Mouse (Mus musculus) limb, embryonic 12.5 days (tissue): ENCODE data around the gene Pkd1. TPM values are rescaled to one million over a fixed set of nuclear protein-coding genes. Genes with fewer than 3 reads are reported as not detected.

Experiments used
- ATAC-seq: fragments of 200-750 bp; cut with Nextera tagmentation; 2 replicates; pipeline ENCODE4 v1.8.0; 2017; ENCODE audit warnings: low read depth, moderate TSS enrichment; ENCODE audit not compliant: insufficient number of reproducible peaks, insufficient read depth, low FRiP score, low TSS enrichment
- H3K27ac ChIP-seq: fragments of 300-500 bp; sonication (generic); 2 replicates; pipeline ENCODE4 v1.5.1; 2016; ENCODE audit warnings: mild to moderate bottlenecking, moderate library complexity
- H3K27me3 ChIP-seq: fragments of 300-500 bp; sonication (generic); 2 replicates; pipeline ENCODE4 v1.6.1; 2016; ENCODE audit warnings: mild to moderate bottlenecking, moderate library complexity
- H3K36me3 ChIP-seq: fragments of 300-500 bp; sonication (generic); 2 replicates; pipeline ENCODE4 v1.6.1; 2016; ENCODE audit warnings: mild to moderate bottlenecking, moderate library complexity
- H3K4me1 ChIP-seq: fragments of 300-500 bp; sonication (generic); replicated peaks from 2 replicates; pipeline ENCODE4 v1.6.1; 2016
- H3K4me2 ChIP-seq: fragments of 300-500 bp; sonication (generic); 2 replicates; pipeline ENCODE4 v1.6.1; 2016; ENCODE audit warnings: mild to moderate bottlenecking, moderate library complexity
- H3K4me3 ChIP-seq: fragments of 300-500 bp; sonication (generic); replicated peaks from 2 replicates; pipeline ENCODE4 v1.5.1; 2016; ENCODE audit warnings: mild to moderate bottlenecking
- H3K9ac ChIP-seq: fragments of 300-500 bp; sonication (generic); replicated peaks from 2 replicates; pipeline ENCODE4 v1.6.1; 2016; ENCODE audit warnings: mild to moderate bottlenecking, moderate library complexity
- H3K9me3 ChIP-seq: fragments of 300-500 bp; sonication (generic); 2 replicates; pipeline ENCODE4 v1.6.1; 2016; ENCODE audit warnings: mild to moderate bottlenecking, moderate library complexity
- WGBS: fragments of 180-500 bp; shearing (Covaris S2); methylation state at CpG from one replicate; pipeline ENCODE4 v1.1.7; 2016; 5-methylcytosine and 5-hydroxymethylcytosine counted together
- polyA plus RNA-seq: library from polyadenylated mRNA; unstranded; fragments of >200 nt; fragmentation: Nextera tagmentation; extraction: Ambion mirVana; gene quantifications from 2 replicates; pipeline ENCODE4 v1.2.1, GENCODE M21; 2016

Pkd1 gene
- polyA plus RNA-seq, 1 experiment from 2014 or later: 23.2 TPM

GRCm38 (mm10) chr17:24550416-24551049, 899 bp downstream of the Pkd1 start:
- Histone ChIP-seq H3K4me2 (peak overlapping the region; percentile 83), H3K4me3 (peak overlapping the region; percentile 94), H3K27ac (peak overlapping the region; percentile 96), H3K4me1 (peaks cover 27% of the 10 kb centered on the region), H3K36me3 (no peaks in the 10 kb centered on the region), H3K9ac (peak overlapping the region; percentile 92), H3K27me3 (peaks cover 3% of the 10 kb centered on the region; the same call in 1 of the 2 replicates), H3K9me3 (no peaks in the 10 kb centered on the region)
- peak; percentile 56 for ATAC-seq
- under 1% methylated on average over 44 of the region's 44 CpGs for WGBS

- Histone ChIP-seq H3K4me2 (peak overlapping the region; percentile 83), H3K27me3 (peaks cover 3% of the 10 kb centered on the region; the same call in 1 of the 2 replicates), H3K27ac (peak overlapping the region; percentile 96; the same call in 1 of the 2 replicates), H3K9ac (peak overlapping the region; percentile 92), H3K4me3 (peak overlapping the region; percentile 94), H3K9me3 (no peaks in the 10 kb centered on the region), H3K36me3 (no peaks in the 10 kb centered on the region), H3K4me1 (peaks cover 27% of the 10 kb centered on the region)
- ATAC-seq: no peak
- 34% methylated on average over 3 of the region's 3 CpGs for WGBS
These were observed 1.4 kb downstream of the Pkd1 start for GRCm38 (mm10) chr17:24551050-24551444.

GRCm38 (mm10) chr17:24557091-24557490, 7.5 kb downstream of the Pkd1 start:
- Histone ChIP-seq H3K4me3 (no peak overlapping the region), H3K4me1 (peaks cover 23% of the 10 kb centered on the region), H3K9me3 (no peaks in the 10 kb centered on the region), H3K4me2 (no peak overlapping the region), H3K9ac (no peak overlapping the region), H3K36me3 (peaks cover 7% of the 10 kb centered on the region; the same call in 1 of the 2 replicates), H3K27ac (no peak overlapping the region), H3K27me3 (no peaks in the 10 kb centered on the region)
- 87% methylated on average over 7 of the region's 7 CpGs for WGBS
- ATAC-seq: no peak

- Histone ChIP-seq H3K4me3 (no peak overlapping the region), H3K4me2 (peak overlapping the region; percentile 36), H3K9ac (0 out of 2 replicates have a peak overlapping the region, but pooled peaks have one; percentile 23), H3K4me1 (peaks cover 19% of the 10 kb centered on the region), H3K27ac (peak overlapping the region; percentile 90), H3K27me3 (no peaks in the 10 kb centered on the region), H3K36me3 (peaks cover 7% of the 10 kb centered on the region; the same call in 1 of the 2 replicates), H3K9me3 (no peaks in the 10 kb centered on the region)
- peak; percentile 73; the same call in 1 of the 2 replicates for ATAC-seq
- 54% methylated on average over 4 of the region's 4 CpGs for WGBS
These were observed 9.0 kb downstream of the Pkd1 start for GRCm38 (mm10) chr17:24558600-24559099.

GRCm38 (mm10) chr17:24559146-24559545, 9.5 kb downstream of the Pkd1 start:
- 48% methylated on average over 3 of the region's 3 CpGs for WGBS
- peak; percentile 77 for ATAC-seq
- H3K9me3 ChIP-seq: no peaks in the 10 kb centered on the region
- H3K9ac ChIP-seq: 0 out of 2 replicates have a peak overlapping the region, but pooled peaks have one; percentile 34
- peaks cover 19% of the 10 kb centered on the region for H3K4me1 ChIP-seq
- peak overlapping the region; percentile 90 for H3K27ac ChIP-seq
- H3K4me3 ChIP-seq: no peak overlapping the region
- peak overlapping the region; percentile 36 for H3K4me2 ChIP-seq
- no peaks in the 10 kb centered on the region for H3K27me3 ChIP-seq
- H3K36me3 ChIP-seq: peaks cover 10% of the 10 kb centered on the region; the same call in 1 of the 2 replicates

- H3K27ac ChIP-seq: no peak overlapping the region; the same call in 1 of the 2 replicates
- ATAC-seq: no peak
- H3K9ac ChIP-seq: no peak overlapping the region; the same call in 1 of the 2 replicates
- peaks cover 24% of the 10 kb centered on the region for H3K4me1 ChIP-seq
- H3K9me3 ChIP-seq: no peaks in the 10 kb centered on the region
- no peak overlapping the region for H3K4me2 ChIP-seq
- H3K36me3 ChIP-seq: peaks cover 22% of the 10 kb centered on the region
- 96% methylated on average over 5 of the region's 5 CpGs for WGBS
- H3K27me3 ChIP-seq: no peaks in the 10 kb centered on the region
- no peak overlapping the region for H3K4me3 ChIP-seq
These were observed 10.8 kb downstream of the Pkd1 start for GRCm38 (mm10) chr17:24560301-24561028.

GRCm38 (mm10) chr17:24561592-24561991, 12.0 kb downstream of the Pkd1 start:
- Histone ChIP-seq H3K4me3 (no peak overlapping the region), H3K4me1 (peaks cover 24% of the 10 kb centered on the region), H3K27me3 (no peaks in the 10 kb centered on the region), H3K4me2 (no peak overlapping the region), H3K27ac (no peak overlapping the region), H3K36me3 (peaks cover 33% of the 10 kb centered on the region), H3K9me3 (no peaks in the 10 kb centered on the region), H3K9ac (no peak overlapping the region)
- 87% methylated on average over 2 of the region's 2 CpGs for WGBS
- no peak for ATAC-seq

- H3K36me3 ChIP-seq: peaks cover 42% of the 10 kb centered on the region
- no peak overlapping the region for H3K9ac ChIP-seq
- ATAC-seq: no peak
- no peak overlapping the region for H3K27ac ChIP-seq
- no peak overlapping the region for H3K4me3 ChIP-seq
- peaks cover 14% of the 10 kb centered on the region for H3K4me1 ChIP-seq
- H3K27me3 ChIP-seq: no peaks in the 10 kb centered on the region
- no peak overlapping the region for H3K4me2 ChIP-seq
- 82% methylated on average over 5 of the region's 5 CpGs for WGBS
- H3K9me3 ChIP-seq: no peaks in the 10 kb centered on the region
These were observed 14.0 kb downstream of the Pkd1 start for GRCm38 (mm10) chr17:24563638-24564037.

- Histone ChIP-seq H3K4me3 (no peak overlapping the region), H3K27ac (no peak overlapping the region), H3K4me2 (no peak overlapping the region), H3K9me3 (no peaks in the 10 kb centered on the region), H3K9ac (no peak overlapping the region), H3K27me3 (no peaks in the 10 kb centered on the region), H3K4me1 (peaks cover 6% of the 10 kb centered on the region), H3K36me3 (peaks cover 50% of the 10 kb centered on the region)
- 87% methylated on average over 4 of the region's 4 CpGs for WGBS
- no peak for ATAC-seq
These were observed 14.8 kb downstream of the Pkd1 start for GRCm38 (mm10) chr17:24564422-24564821.

- Histone ChIP-seq H3K9ac (no peak overlapping the region), H3K4me3 (no peak overlapping the region), H3K9me3 (no peaks in the 10 kb centered on the region), H3K36me3 (peaks cover 57% of the 10 kb centered on the region), H3K27ac (no peak overlapping the region), H3K4me1 (peaks cover 4% of the 10 kb centered on the region; the same call in 1 of the 2 replicates), H3K4me2 (no peak overlapping the region), H3K27me3 (no peaks in the 10 kb centered on the region)
- ATAC-seq: no peak
- 84% methylated on average over 3 of the region's 3 CpGs for WGBS
These were observed 15.5 kb downstream of the Pkd1 start for GRCm38 (mm10) chr17:24565092-24565491.

GRCm38 (mm10) chr17:24565792-24566191, 16.2 kb downstream of the Pkd1 start:
- Histone ChIP-seq H3K9ac (no peak overlapping the region), H3K27me3 (no peaks in the 10 kb centered on the region), H3K9me3 (no peaks in the 10 kb centered on the region), H3K36me3 (peaks cover 64% of the 10 kb centered on the region), H3K4me2 (no peak overlapping the region), H3K4me3 (no peak overlapping the region), H3K4me1 (peaks cover 4% of the 10 kb centered on the region; the same call in 1 of the 2 replicates), H3K27ac (no peak overlapping the region)
- no peak for ATAC-seq
- WGBS: 85% methylated on average over 3 of the region's 3 CpGs
